Mouse (Mus musculus) monocyte, adult 5-6 weeks (primary cell): ENCODE data around the gene Map3k6. TPM values are rescaled to one million over a fixed set of nuclear protein-coding genes. Genes with fewer than 3 reads are reported as not detected.
A peak's percentile ranks its signal among the peaks of the same experiment; 100 is the strongest.

Experiments
- ATAC-seq: fragments of 153-309, 156-312 bp; replicated peaks from 2 replicates; pipeline ENCODE4 v1.8.0; 2017; ENCODE audit warnings: mild to moderate bottlenecking; ENCODE audit not compliant: low TSS enrichment, insufficient number of reproducible peaks, severe bottlenecking, poor library complexity, low FRiP score
- total RNA-seq: library from RNA; stranded (forward); fragments of 200-1000, 200-491, 200-594 nt; gene quantifications from 3 replicates; pipeline ENCODE4 v1.2.3, GENCODE M21; 2017

Map3k6 gene
- total RNA-seq, 1 experiment from 2014 or later, result 3.8 TPM

DNA sequence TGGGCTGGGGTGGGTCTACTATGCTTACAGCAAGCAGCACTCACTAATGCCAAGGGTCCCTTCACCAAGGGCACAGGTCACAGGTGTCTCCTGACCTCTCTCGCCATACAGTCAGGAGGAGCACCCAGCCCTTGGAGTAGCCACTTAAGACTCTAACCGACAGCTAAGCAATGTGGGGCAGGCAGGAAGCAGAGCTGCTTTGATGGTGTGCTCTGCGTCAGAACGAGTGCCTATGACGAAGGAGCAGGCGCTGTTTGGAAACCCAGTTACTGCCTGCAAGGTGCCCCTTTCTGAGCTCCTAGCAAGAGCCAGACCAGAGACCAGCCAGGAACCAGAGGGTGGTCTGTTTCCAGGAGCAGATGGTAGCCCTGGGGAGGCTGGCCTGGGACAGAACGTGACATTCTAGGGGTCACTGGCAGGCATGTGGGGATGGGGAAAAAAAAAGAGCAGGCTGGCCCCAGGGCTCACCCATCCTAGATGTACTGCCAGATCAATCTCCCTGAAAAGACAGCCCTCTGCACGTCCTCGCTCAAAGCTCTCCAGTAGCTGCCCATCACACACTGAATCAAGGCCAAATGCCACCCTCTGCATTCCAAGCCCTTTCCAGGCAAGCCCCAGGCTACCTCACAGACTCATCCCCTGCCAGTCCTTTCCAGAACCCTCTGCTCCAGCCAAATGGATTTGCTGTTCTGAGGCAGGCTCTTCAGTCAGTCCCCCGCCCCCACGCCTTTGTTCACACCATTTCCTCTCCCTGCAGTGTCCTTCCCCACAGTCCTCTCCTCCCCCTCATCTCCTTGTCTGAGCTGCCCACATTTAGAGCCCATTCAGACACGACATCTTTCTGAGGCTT lies 58.1 kb downstream of the Map3k6 start:
- ATAC-seq, result no peak

DNA sequence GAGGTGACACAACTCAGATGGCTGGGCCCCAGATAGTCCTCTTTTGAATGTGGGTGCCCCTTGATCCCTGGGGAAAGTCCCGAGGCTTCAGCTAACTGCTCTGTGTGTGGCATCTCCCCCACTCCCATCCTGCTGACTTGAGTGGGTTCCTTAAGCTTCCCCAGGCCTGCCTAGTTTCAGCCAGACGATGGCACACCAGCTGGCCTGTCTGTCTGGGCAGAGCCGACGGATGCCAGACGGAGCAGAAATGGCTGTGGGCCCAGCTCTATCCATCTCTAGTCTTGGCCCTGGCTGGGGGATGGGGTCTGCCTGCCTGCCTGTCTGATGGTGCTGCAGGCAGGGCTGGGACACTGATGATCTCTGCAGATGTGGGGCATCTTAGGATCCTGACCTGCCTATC lies 59.1 kb downstream of the Map3k6 start:
- no peak for ATAC-seq

GRCm38 (mm10) chr4:133300421-133300820 lies 59.8 kb downstream of the Map3k6 start:
- ATAC-seq, result no peak

DNA sequence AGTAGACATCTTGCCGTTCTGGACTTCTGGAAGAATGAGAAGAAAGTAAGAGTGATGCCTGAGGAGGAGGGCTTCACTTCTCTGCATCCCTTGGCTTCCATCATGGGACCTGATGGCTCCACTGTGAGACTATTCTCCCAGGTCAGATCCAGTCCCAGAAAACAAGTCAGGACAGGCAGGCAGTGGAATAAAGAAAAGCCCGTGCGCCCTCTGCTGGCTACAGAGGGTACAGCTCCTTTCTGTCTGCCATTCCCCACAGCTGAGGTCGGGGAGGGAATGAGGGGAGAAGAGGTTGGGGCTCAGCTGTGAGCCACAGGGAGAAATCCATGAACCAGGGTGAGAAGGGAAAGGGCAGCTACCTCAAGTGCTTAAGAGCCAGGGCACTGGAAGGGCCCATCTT lies 61.2 kb downstream of the Map3k6 start:
- peak; percentile 53 for ATAC-seq

Other genes starting within 250 kb of the Map3k6 start
- gene Ahdc1, start 229.6 kb upstream of the Map3k6 start, total RNA-seq, result 2.8 to 13.7 TPM (median 3.3 TPM) in 3 replicates
- 66.9 to 107 TPM (median 85.9 TPM) in 3 replicates for gene Wasf2, start 110.3 kb upstream of the Map3k6 start, total RNA-seq
- gene Cd164l2, start 28.7 kb upstream of the Map3k6 start, total RNA-seq, result not detected in 3 replicates
- gene Gpr3, start 28.3 kb upstream of the Map3k6 start, total RNA-seq, result not detected in 3 replicates
- 1.4 to 7.1 TPM (median 4.4 TPM) in 3 replicates for gene Sytl1, start 22.3 kb downstream of the Map3k6 start, total RNA-seq
- gene Tmem222, start 37.0 kb downstream of the Map3k6 start, total RNA-seq, result 13.8 to 25.7 TPM (median 19.1 TPM) in 3 replicates
- gene Wdtc1, start 112.7 kb downstream of the Map3k6 start, total RNA-seq, result 10.9 to 11.7 TPM (median 11.3 TPM) in 3 replicates
- gene Slc9a1, start 128.9 kb downstream of the Map3k6 start, total RNA-seq, result 7.0 to 24.9 TPM (median 10.2 TPM) in 3 replicates
- not detected in 3 replicates for gene Tent5b, start 239.3 kb downstream of the Map3k6 start, total RNA-seq